In the genomic region with DNA sequence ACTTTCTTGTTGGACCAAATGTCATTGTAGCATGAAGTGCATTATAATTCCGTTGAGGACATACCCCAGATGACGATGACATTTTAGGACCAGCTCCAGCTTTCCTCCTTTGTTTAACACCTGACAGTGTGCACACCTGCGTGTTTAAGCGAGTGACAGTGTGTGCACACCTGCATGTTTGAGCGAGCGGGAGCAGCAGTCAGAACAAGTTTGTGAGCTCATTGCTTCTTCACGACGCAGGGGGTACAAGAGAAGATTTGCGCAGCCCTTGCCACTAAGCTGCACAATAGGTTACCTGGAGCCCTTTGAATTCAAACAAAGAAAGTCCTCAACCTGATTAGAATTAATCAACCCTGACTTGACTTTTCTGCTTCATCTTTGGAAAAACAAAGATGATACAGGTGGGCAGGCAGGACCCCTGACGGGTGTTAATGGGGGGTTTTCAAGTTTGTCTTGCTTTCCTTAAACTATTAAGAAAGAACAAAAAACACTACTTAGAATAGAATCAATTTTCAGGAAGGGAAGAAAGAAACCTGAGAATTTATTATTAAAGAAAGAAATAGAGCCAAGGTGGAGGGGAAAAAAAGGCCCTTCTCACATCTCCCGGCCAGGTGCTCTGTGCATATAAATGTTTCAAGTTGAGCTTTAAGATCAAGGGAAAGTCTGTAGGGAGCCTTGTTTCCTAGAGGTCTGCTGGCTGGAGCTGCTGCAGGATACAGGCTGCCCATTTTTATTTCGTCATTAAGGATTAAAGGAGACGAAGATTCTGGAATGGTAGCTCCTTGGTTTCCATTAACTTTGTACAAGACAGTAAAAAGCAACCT, we compare ENCODE assay signal across 24 mouse cellular contexts.
A peak's percentile ranks its signal among the peaks of the same experiment; 100 is the strongest.
DNase-seq lines count a peak whose midpoint lies in the region; ATAC-seq and TF ChIP-seq lines count a peak whose summit lies in the region.
"Had no signal": no experiment of that assay in that cellular context is flagged by ENCODE, and none has a peak within 500 bp of the region (broad histone marks: within the 10 kb centered on the region; RNA-seq: fewer than 3 reads in every experiment).

No protein-coding gene starts in this region.

- H3K9ac ChIP-seq in liver, embryonic 11.5 days (ENCODE audit: low read depth, low read length) = no peak overlapping the region
- H3K9ac ChIP-seq in liver, embryonic 12.5 days = no peak overlapping the region
- H3K9ac ChIP-seq in hindbrain, postnatal 0 days (replicated peaks; ENCODE audit: low read length) = no peak overlapping the region
- H3K9ac ChIP-seq: embryonic facial prominence, embryonic 15.5 days; forebrain, embryonic 15.5 days; heart, embryonic 15.5 days; hindbrain, embryonic 14.5 days had no signal

- H3K4me2 ChIP-seq in liver, embryonic 11.5 days = no peak overlapping the region
- H3K4me2 ChIP-seq in liver, embryonic 12.5 days = no peak overlapping the region
- H3K4me2 ChIP-seq in hindbrain, postnatal 0 days (ENCODE audit: low read depth, low read length) = no peak overlapping the region
- H3K4me2 ChIP-seq: embryonic facial prominence, embryonic 15.5 days; forebrain, embryonic 15.5 days; heart, embryonic 11.5 days; heart, embryonic 15.5 days; hindbrain, embryonic 14.5 days had no signal

- H3K4me1 ChIP-seq in liver, embryonic 11.5 days (replicated peaks; ENCODE audit: control insufficient read depth, insufficient read depth, low read length) = no peaks in the 10 kb centered on the region
- H3K4me1 ChIP-seq in liver, embryonic 12.5 days = no peaks in the 10 kb centered on the region
- H3K4me1 ChIP-seq in hindbrain, postnatal 0 days (ENCODE audit: insufficient read depth, low read length) = 0 out of 2 replicates have a peak, but pooled peaks cover 5% of the 10 kb centered on the region
- H3K4me1 ChIP-seq: heart, embryonic 15.5 days had no signal

- no peaks in the 10 kb centered on the region for H3K9me3 ChIP-seq in liver, embryonic 11.5 days (ENCODE audit: control insufficient read depth, low read length)
- H3K9me3 ChIP-seq in liver, embryonic 12.5 days (replicated peaks) = no peaks in the 10 kb centered on the region
- no peaks in the 10 kb centered on the region for H3K9me3 ChIP-seq in hindbrain, postnatal 0 days (ENCODE audit: low read length)
- H3K9me3 ChIP-seq: embryonic facial prominence, embryonic 15.5 days; forebrain, embryonic 10.5 days; forebrain, embryonic 15.5 days; heart, embryonic 15.5 days had no signal

- peaks cover 11% of the 10 kb centered on the region for H3K27me3 ChIP-seq in liver, embryonic 11.5 days (replicated peaks; ENCODE audit: control insufficient read depth, insufficient read depth, low read length)
- peaks cover 53% of the 10 kb centered on the region for H3K27me3 ChIP-seq in liver, embryonic 12.5 days (replicated peaks)
- H3K27me3 ChIP-seq in hindbrain, postnatal 0 days (ENCODE audit: insufficient read depth, low read length) = no peaks in the 10 kb centered on the region
- H3K27me3 ChIP-seq: CH12.LX had no signal

- peak; percentile 9 for DNase-seq in liver, embryonic 11.5 days (ENCODE audit: low spot score)
- DNase-seq in ES-CJ7 (ENCODE audit: low read depth, low spot score) (peak; percentile 98), ZHBTc4 (ENCODE audit: low read depth, low spot score) (peak; percentile 88)
- DNase-seq in kidney, adult 18-20 months = no peak
- DNase-seq in hindbrain, postnatal 0 days (ENCODE audit: low spot score) = no peak
- DNase-seq in urinary bladder, postnatal 25 days (ENCODE audit: low spot score) = no peak
- DNase-seq: adrenal gland, postnatal 25 days; cerebellum, adult 18-20 months; cerebellum, adult 9-11 months; cerebellum, postnatal 36 days; gastrocnemius, postnatal 36 days; heart, adult 18-20 months; heart, postnatal 14 days had no signal

- H3K36me3 ChIP-seq in liver, embryonic 11.5 days (ENCODE audit: control insufficient read depth, insufficient read depth, low read length) = no peaks in the 10 kb centered on the region
- H3K36me3 ChIP-seq in liver, embryonic 12.5 days = no peaks in the 10 kb centered on the region
- H3K36me3 ChIP-seq in hindbrain, postnatal 0 days (ENCODE audit: insufficient read depth, low read length) = no peaks in the 10 kb centered on the region
- H3K36me3 ChIP-seq: embryonic facial prominence, embryonic 15.5 days; forebrain, embryonic 10.5 days; forebrain, embryonic 15.5 days; heart, embryonic 15.5 days had no signal

- WGBS in liver, embryonic 11.5 days = 34% methylated on average over 13 of the region's 13 CpGs
- 40% methylated on average over 13 of the region's 13 CpGs for WGBS in liver, embryonic 12.5 days (ENCODE audit: insufficient replicate concordance)
- 37% methylated on average over 13 of the region's 13 CpGs for WGBS in hindbrain, postnatal 0 days

- ATAC-seq in liver, embryonic 11.5 days (replicated peaks; ENCODE audit: low FRiP score) = no peak
- no peak for ATAC-seq in liver, embryonic 12.5 days
- ATAC-seq in hindbrain, postnatal 0 days = no peak
- ATAC-seq: activated CD4-positive, CD25-positive, alpha-beta regulatory T cell, adult 4 months; forebrain, embryonic 15.5 days; intestine, postnatal 0 days had no signal

- H3K27ac ChIP-seq in liver, embryonic 11.5 days (ENCODE audit: low read depth, low read length) = no peak overlapping the region
- no peak overlapping the region for H3K27ac ChIP-seq in liver, embryonic 12.5 days
- no peak overlapping the region for H3K27ac ChIP-seq in hindbrain, postnatal 0 days
- H3K27ac ChIP-seq: embryonic facial prominence, embryonic 15.5 days; forebrain, embryonic 10.5 days; forebrain, embryonic 15.5 days; heart, embryonic 15.5 days; hindbrain, embryonic 14.5 days had no signal

- no peak for TF ChIP-seq CTCF in hindbrain, postnatal 0 days (IDR thresholded peaks at IDR 0.05; ENCODE audit: low read depth)

- no peak overlapping the region for H3K4me3 ChIP-seq in liver, embryonic 11.5 days (ENCODE audit: low read depth, low read length)
- no peak overlapping the region for H3K4me3 ChIP-seq in liver, embryonic 12.5 days
- H3K4me3 ChIP-seq in hindbrain, postnatal 0 days (ENCODE audit: low read length) = no peak overlapping the region
- H3K4me3 ChIP-seq: embryonic facial prominence, embryonic 15.5 days; erythroblast, embryonic 14.5 days; forebrain, embryonic 10.5 days; forebrain, embryonic 15.5 days; heart, embryonic 15.5 days had no signal

Comparison
In these comparisons a context has a peak if more than half of its experiments do, and no peak if none do; other contexts are left out.
1. DNase-seq: peak in liver, embryonic 11.5 days (single experiment), ES-CJ7 (single experiment) and ZHBTc4 (single experiment); none in kidney, adult 18-20 months (single experiment), hindbrain, postnatal 0 days (single experiment) and urinary bladder, postnatal 25 days (single experiment).